Mouse (Mus musculus) heart, postnatal 0 days (tissue): Measurements from ENCODE around the gene Ap1ar.

Experiments used
- CTCF ChIP-seq: IDR thresholded peaks from 2 replicates; pipeline ENCODE4 v1.5.1; 2016; ENCODE audit warnings: antibody characterized with exemption, control low read depth, low read depth
- EP300 ChIP-seq: IDR thresholded peaks from 2 replicates; pipeline ENCODE4 v1.6.1; 2016; ENCODE audit warnings: antibody characterized with exemption, low read depth

GRCm38 (mm10) chr3:127805071-127805470 lies 32.3 kb downstream of the Ap1ar start:
- no peak for TF ChIP-seq CTCF
- TF ChIP-seq EP300: no peak
